Mouse (Mus musculus) kidney, postnatal 4 days (tissue): ENCODE data around the gene Usp2.
"Not testable (repeated sequence)": the region's sequence is repeated elsewhere in the genome, so short reads cannot be mapped to it uniquely, and the experiment has no call there.

ENCODE experiments used
- DNase-seq, 2 experiments: peaks; one replicate each; pipeline ENCODE4 v3.0.0; 2021; ENCODE audit warnings: mixed read lengths in 2 of 2

Gene Usp2

GRCm38 (mm10) chr9:44093612-44094503 lies 27.0 kb downstream of the Usp2 start:
- peak; percentile 91 to 92 for DNase-seq

GRCm38 (mm10) chr9:44094737-44095136 lies 27.9 kb downstream of the Usp2 start:
- DNase-seq = no peak

- no peak for DNase-seq
These were observed 29.0 kb downstream of the Usp2 start for GRCm38 (mm10) chr9:44095781-44096180.

- no peak for DNase-seq
These were observed 29.7 kb downstream of the Usp2 start for GRCm38 (mm10) chr9:44096536-44096935.

- peak; percentile 32 to 59 for DNase-seq
These were observed 34.7 kb downstream of the Usp2 start, which contains the start of gene Mfrp for GRCm38 (mm10) chr9:44101490-44101889. Gene Mfrp, plus strand, starts transcription at chr9:44101729.

GRCm38 (mm10) chr9:44104881-44105280 lies 38.1 kb downstream of the Usp2 start:
- no peak for DNase-seq

- no peak for DNase-seq
These were observed 39.0 kb downstream of the Usp2 start for GRCm38 (mm10) chr9:44105781-44106180.

GRCm38 (mm10) chr9:44106182-44106581 lies 39.4 kb downstream of the Usp2 start:
- DNase-seq = peak in 1 of 2 experiments; percentile 29

GRCm38 (mm10) chr9:44106596-44106995 lies 39.8 kb downstream of the Usp2 start:
- DNase-seq = peak in 1 of 2 experiments; percentile 27

GRCm38 (mm10) chr9:44107110-44107509 lies 40.3 kb downstream of the Usp2 start, which contains the start of gene C1qtnf5:
Gene C1qtnf5, plus strand, starts transcription at chr9:44107245.
- DNase-seq = peak; percentile 92 to 93

GRCm38 (mm10) chr9:44107557-44108179 lies 40.8 kb downstream of the Usp2 start:
- peak; percentile 79 to 83 for DNase-seq

- peak in 1 of 2 experiments; percentile 29 for DNase-seq
These were observed 41.6 kb downstream of the Usp2 start for GRCm38 (mm10) chr9:44108269-44109055.

- peak; percentile 85 to 87 for DNase-seq
These were observed 42.7 kb downstream of the Usp2 start for GRCm38 (mm10) chr9:44109360-44110095.

- DNase-seq = not testable (repeated sequence)
These were observed 45.1 kb downstream of the Usp2 start for GRCm38 (mm10) chr9:44111909-44112308.

- DNase-seq = peak; percentile 97 to 98
These were observed 46.4 kb downstream of the Usp2 start, which contains the start of the genes Gm49380 and Rnf26 for GRCm38 (mm10) chr9:44113105-44113789. Gene Gm49380, minus strand, starts transcription at chr9:44113500. Gene Rnf26, minus strand, starts transcription at chr9:44113517.

- DNase-seq = no peak
These were observed 47.6 kb downstream of the Usp2 start for GRCm38 (mm10) chr9:44114453-44114852.

- no peak for DNase-seq
These were observed 48.8 kb downstream of the Usp2 start for GRCm38 (mm10) chr9:44115599-44115998.

GRCm38 (mm10) chr9:44116182-44116581 lies 49.4 kb downstream of the Usp2 start:
- no peak for DNase-seq

- DNase-seq = peak; percentile 65
These were observed 52.2 kb downstream of the Usp2 start for GRCm38 (mm10) chr9:44119011-44119410.

GRCm38 (mm10) chr9:44119948-44120465 lies 53.2 kb downstream of the Usp2 start:
- no peak for DNase-seq

GRCm38 (mm10) chr9:44124317-44124716 lies 57.5 kb downstream of the Usp2 start:
- DNase-seq = no peak
